Mouse (Mus musculus) cerebellum, adult 9-11 months (tissue): ENCODE measurements around the gene Tdrd9.

ENCODE experiments used
- DNase-seq: peaks from one replicate; pipeline ENCODE4 v3.0.0; 2022

Gene Tdrd9

GRCm38 (mm10) chr12:112035341-112036100 lies 64.2 kb downstream of the Tdrd9 start:
- peak; percentile 18 for DNase-seq

GRCm38 (mm10) chr12:112038441-112038840 lies 67.1 kb downstream of the Tdrd9 start:
- DNase-seq: no peak

- no peak for DNase-seq
These were observed 67.8 kb downstream of the Tdrd9 start for GRCm38 (mm10) chr12:112039169-112039568.

GRCm38 (mm10) chr12:112042681-112043080 lies 71.3 kb downstream of the Tdrd9 start:
- no peak for DNase-seq

GRCm38 (mm10) chr12:112077651-112078050 lies 106.3 kb downstream of the Tdrd9 start:
- DNase-seq: peak; percentile 29

- no peak for DNase-seq
These were observed 108.6 kb downstream of the Tdrd9 start for GRCm38 (mm10) chr12:112079911-112080310.

GRCm38 (mm10) chr12:112080911-112081310 lies 109.6 kb downstream of the Tdrd9 start:
- DNase-seq: no peak

GRCm38 (mm10) chr12:112082241-112082640 lies 110.9 kb downstream of the Tdrd9 start:
- DNase-seq: no peak

GRCm38 (mm10) chr12:112086250-112086649 lies 114.9 kb downstream of the Tdrd9 start:
- DNase-seq: no peak

- DNase-seq: no peak
These were observed 115.4 kb downstream of the Tdrd9 start for GRCm38 (mm10) chr12:112086726-112087125.

- DNase-seq: no peak
These were observed 117.4 kb downstream of the Tdrd9 start for GRCm38 (mm10) chr12:112088609-112089324.

GRCm38 (mm10) chr12:112091054-112091453 lies 119.7 kb downstream of the Tdrd9 start:
- peak; percentile 79 for DNase-seq

- no peak for DNase-seq
These were observed 123.0 kb downstream of the Tdrd9 start for GRCm38 (mm10) chr12:112094261-112094880.

- DNase-seq: no peak
These were observed 124.8 kb downstream of the Tdrd9 start for GRCm38 (mm10) chr12:112096051-112096732.

- DNase-seq: no peak
These were observed 125.4 kb downstream of the Tdrd9 start for GRCm38 (mm10) chr12:112096733-112097117.

- no peak for DNase-seq
These were observed 128.7 kb downstream of the Tdrd9 start for GRCm38 (mm10) chr12:112100106-112100505.

- no peak for DNase-seq
These were observed 129.7 kb downstream of the Tdrd9 start for GRCm38 (mm10) chr12:112101045-112101444.

GRCm38 (mm10) chr12:112103179-112103578 lies 131.8 kb downstream of the Tdrd9 start:
- no peak for DNase-seq

- no peak for DNase-seq
These were observed 133.5 kb downstream of the Tdrd9 start for GRCm38 (mm10) chr12:112104890-112105289.

GRCm38 (mm10) chr12:112106541-112106971 lies 135.2 kb downstream of the Tdrd9 start, which contains the start of gene Aspg:
TSS of gene Aspg (plus strand) at chr12:112106679.
- no peak for DNase-seq

GRCm38 (mm10) chr12:112107685-112108084 lies 136.3 kb downstream of the Tdrd9 start:
- no peak for DNase-seq

GRCm38 (mm10) chr12:112108696-112109445 lies 137.5 kb downstream of the Tdrd9 start:
- DNase-seq: no peak
